Mouse (Mus musculus): ENCODE measurements around the gene Tmem183a. TPM values are rescaled to one million over a fixed set of nuclear protein-coding genes. Genes with fewer than 3 reads are reported as not detected.
A peak's percentile ranks its signal among the peaks of the same experiment; 100 is the strongest.

Tmem183a gene
- polyA plus RNA-seq, 1 experiment from 2014 or later = 93.7 TPM

GRCm38 (mm10) chr1:134333371-134334110 lies 28.2 kb downstream of the Tmem183a start:
- Histone ChIP-seq H3K27me3 (ENCODE audit: control insufficient read depth, insufficient read depth, low read length) (no peaks in the 10 kb centered on the region), H3K4me2 (ENCODE audit: low read depth, low read length) (no peak overlapping the region), H3K9me3 (replicated peaks; ENCODE audit: control insufficient read depth, low read length) (no peaks in the 10 kb centered on the region), H3K4me3 (replicated peaks; ENCODE audit: low read length) (no peak overlapping the region), H3K27ac (ENCODE audit: low read length) (no peak overlapping the region), H3K36me3 (ENCODE audit: control insufficient read depth, insufficient read depth, low read length) (no peaks in the 10 kb centered on the region), H3K4me1 (ENCODE audit: control insufficient read depth, insufficient read depth, low read length) (peaks cover 7% of the 10 kb centered on the region), H3K9ac (ENCODE audit: low read length) (no peak overlapping the region)
- peak; percentile 12; the same call in 1 of the 2 replicates for ATAC-seq (ENCODE audit: insufficient read depth, low FRiP score)
- 88% methylated on average over 9 of the region's 10 CpGs for WGBS

DNA sequence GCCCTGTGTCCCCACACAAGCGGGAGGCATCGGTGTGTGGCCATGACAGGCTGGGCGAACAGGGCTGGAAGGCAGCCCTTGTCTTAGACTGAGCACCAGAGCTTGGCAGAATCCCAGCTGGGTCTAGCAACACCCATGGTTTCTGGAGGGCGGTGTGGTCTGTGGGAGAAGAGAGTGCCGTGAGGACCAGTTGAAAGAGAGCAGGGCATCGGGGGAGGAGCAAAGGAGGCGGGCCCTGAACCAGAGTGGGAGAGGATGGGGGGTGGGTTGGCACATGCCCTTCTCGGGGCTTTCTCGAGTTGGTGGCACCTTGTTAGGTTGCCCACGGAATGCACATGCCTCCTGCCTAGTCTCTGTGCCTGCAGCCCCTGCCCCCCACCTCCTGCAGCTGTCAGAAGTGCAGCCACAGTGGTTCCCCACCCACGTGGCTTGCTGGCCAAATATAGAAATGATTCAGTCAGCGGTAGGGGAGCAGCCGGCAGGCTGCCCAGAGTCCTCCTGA lies 29.0 kb downstream of the Tmem183a start, which contains the start of gene Ppfia4:
Gene Ppfia4, minus strand, starts transcription at position 159 of the 502 bp plus-strand sequence.
- peak within 1 kb of the TSS; percentile 0; the same call in 1 of the 2 replicates for H3K4me2 ChIP-seq (ENCODE audit: low read depth, low read length)
- H3K36me3 ChIP-seq (ENCODE audit: control insufficient read depth, insufficient read depth, low read length) = no peaks in the 10 kb centered on the region
- WGBS = 31% methylated on average over 13 of the region's 13 CpGs
- peaks cover 7% of the 10 kb centered on the region for H3K4me1 ChIP-seq (ENCODE audit: control insufficient read depth, insufficient read depth, low read length)
- no peak within 1 kb of the TSS for H3K27ac ChIP-seq (ENCODE audit: low read length)
- no peaks in the 10 kb centered on the region for H3K27me3 ChIP-seq (ENCODE audit: control insufficient read depth, insufficient read depth, low read length)
- H3K9ac ChIP-seq (ENCODE audit: low read length) = 0 out of 2 replicates have a peak within 1 kb of the TSS, but pooled peaks have one; percentile 38
- no peaks in the 10 kb centered on the region for H3K9me3 ChIP-seq (replicated peaks; ENCODE audit: control insufficient read depth, low read length)
- no peak within 1 kb of the TSS for H3K4me3 ChIP-seq (replicated peaks; ENCODE audit: low read length)
- peak; percentile 81 for ATAC-seq (ENCODE audit: insufficient read depth, low FRiP score)

DNA sequence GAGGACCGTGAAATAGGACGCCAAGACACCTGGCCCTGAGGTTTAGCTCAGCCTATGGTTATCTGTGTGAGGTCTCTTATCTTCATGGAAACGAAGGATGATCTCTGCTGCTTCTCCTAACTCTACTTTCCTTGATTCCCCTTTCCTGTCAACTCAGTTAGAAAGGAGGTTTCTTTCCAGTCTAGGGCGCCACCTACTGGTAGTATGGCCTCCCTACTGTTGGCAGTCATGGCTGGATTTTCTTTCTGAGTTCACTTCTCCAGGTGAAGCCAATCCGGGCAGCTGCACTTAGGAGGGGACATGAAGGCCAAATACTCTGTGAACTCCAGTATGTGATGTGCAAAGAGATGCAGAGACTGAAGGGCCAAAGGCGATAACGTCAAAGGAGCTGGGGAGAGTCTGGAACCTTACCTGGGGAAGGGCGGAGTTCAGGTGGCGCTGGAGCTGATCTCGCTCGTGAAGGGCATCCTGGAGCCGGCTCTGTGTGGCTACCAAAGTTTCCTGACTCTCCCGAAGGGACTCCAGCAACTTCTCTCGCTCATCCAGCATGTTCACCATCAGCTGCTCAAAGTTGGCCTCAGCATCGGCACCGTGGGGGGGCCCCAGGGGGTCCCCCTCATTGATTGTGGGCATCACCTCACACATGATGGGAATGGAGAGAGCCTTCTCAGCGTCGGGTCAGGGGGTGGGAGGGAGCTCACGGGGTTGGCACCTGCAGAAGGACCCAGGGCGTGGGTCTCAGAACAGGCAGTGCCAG lies 29.7 kb downstream of the Tmem183a start:
- Histone ChIP-seq H3K4me3 (replicated peaks; ENCODE audit: low read length) (no peak overlapping the region), H3K36me3 (ENCODE audit: control insufficient read depth, insufficient read depth, low read length) (no peaks in the 10 kb centered on the region), H3K27me3 (ENCODE audit: control insufficient read depth, insufficient read depth, low read length) (no peaks in the 10 kb centered on the region), H3K9ac (ENCODE audit: low read length) (no peak overlapping the region), H3K9me3 (replicated peaks; ENCODE audit: control insufficient read depth, low read length) (no peaks in the 10 kb centered on the region), H3K4me1 (ENCODE audit: control insufficient read depth, insufficient read depth, low read length) (peaks cover 7% of the 10 kb centered on the region), H3K27ac (ENCODE audit: low read length) (no peak overlapping the region), H3K4me2 (ENCODE audit: low read depth, low read length) (no peak overlapping the region)
- WGBS = 55% methylated on average over 20 of the region's 20 CpGs
- ATAC-seq (ENCODE audit: insufficient read depth, low FRiP score) = no peak

GRCm38 (mm10) chr1:134326841-134327346 lies 34.9 kb downstream of the Tmem183a start:
- H3K4me1 ChIP-seq (ENCODE audit: control insufficient read depth, insufficient read depth, low read length) = no peaks in the 10 kb centered on the region
- H3K36me3 ChIP-seq (ENCODE audit: control insufficient read depth, insufficient read depth, low read length) = no peaks in the 10 kb centered on the region
- no peak overlapping the region for H3K4me3 ChIP-seq (replicated peaks; ENCODE audit: low read length)
- no peaks in the 10 kb centered on the region for H3K27me3 ChIP-seq (ENCODE audit: control insufficient read depth, insufficient read depth, low read length)
- no peak overlapping the region for H3K9ac ChIP-seq (ENCODE audit: low read length)
- no peaks in the 10 kb centered on the region for H3K9me3 ChIP-seq (replicated peaks; ENCODE audit: control insufficient read depth, low read length)
- H3K4me2 ChIP-seq (ENCODE audit: low read depth, low read length) = no peak overlapping the region
- H3K27ac ChIP-seq (ENCODE audit: low read length) = no peak overlapping the region
- no peak for ATAC-seq (ENCODE audit: insufficient read depth, low FRiP score)
- 84% methylated on average over 12 of the region's 12 CpGs for WGBS

DNA sequence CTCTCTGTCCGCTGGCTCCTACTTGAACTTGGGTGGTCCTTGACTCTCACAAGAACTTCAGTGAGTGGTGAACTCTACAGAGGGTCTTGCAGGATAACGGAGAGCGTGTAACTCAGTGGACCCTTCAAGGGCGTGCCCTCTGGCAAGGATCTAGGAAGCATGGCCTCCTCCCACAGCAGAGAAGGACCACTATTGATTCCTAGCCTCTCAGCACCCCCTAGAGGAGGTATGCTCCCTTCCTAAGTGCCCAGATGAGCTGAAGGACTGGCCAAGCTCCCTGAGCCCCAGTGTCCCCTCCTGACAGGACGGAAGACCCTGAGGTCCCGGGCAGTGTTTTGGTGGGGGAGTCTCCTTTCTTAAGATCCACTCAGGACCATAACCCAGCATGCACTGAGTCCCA lies 39.2 kb downstream of the Tmem183a start:
- Histone ChIP-seq H3K9me3 (replicated peaks; ENCODE audit: control insufficient read depth, low read length) (no peaks in the 10 kb centered on the region), H3K9ac (ENCODE audit: low read length) (no peak overlapping the region), H3K36me3 (ENCODE audit: control insufficient read depth, insufficient read depth, low read length) (no peaks in the 10 kb centered on the region), H3K4me1 (ENCODE audit: control insufficient read depth, insufficient read depth, low read length) (no peaks in the 10 kb centered on the region), H3K27me3 (ENCODE audit: control insufficient read depth, insufficient read depth, low read length) (no peaks in the 10 kb centered on the region), H3K27ac (ENCODE audit: low read length) (no peak overlapping the region), H3K4me2 (ENCODE audit: low read depth, low read length) (no peak overlapping the region), H3K4me3 (replicated peaks; ENCODE audit: low read length) (no peak overlapping the region)
- no peak for ATAC-seq (ENCODE audit: insufficient read depth, low FRiP score)
- 81% methylated on average over 6 of the region's 6 CpGs for WGBS

- Histone ChIP-seq H3K4me2 (ENCODE audit: low read depth, low read length) (no peak overlapping the region), H3K36me3 (ENCODE audit: control insufficient read depth, insufficient read depth, low read length) (no peaks in the 10 kb centered on the region), H3K9ac (ENCODE audit: low read length) (no peak overlapping the region), H3K4me3 (replicated peaks; ENCODE audit: low read length) (no peak overlapping the region), H3K27me3 (ENCODE audit: control insufficient read depth, insufficient read depth, low read length) (no peaks in the 10 kb centered on the region), H3K9me3 (replicated peaks; ENCODE audit: control insufficient read depth, low read length) (no peaks in the 10 kb centered on the region), H3K4me1 (ENCODE audit: control insufficient read depth, insufficient read depth, low read length) (no peaks in the 10 kb centered on the region), H3K27ac (ENCODE audit: low read length) (no peak overlapping the region)
- ATAC-seq (ENCODE audit: insufficient read depth, low FRiP score) = no peak
- WGBS = 44% methylated on average over 14 of the region's 14 CpGs
Observed at GRCm38 (mm10) chr1:134320691-134321301, 41.0 kb downstream of the Tmem183a start.

DNA sequence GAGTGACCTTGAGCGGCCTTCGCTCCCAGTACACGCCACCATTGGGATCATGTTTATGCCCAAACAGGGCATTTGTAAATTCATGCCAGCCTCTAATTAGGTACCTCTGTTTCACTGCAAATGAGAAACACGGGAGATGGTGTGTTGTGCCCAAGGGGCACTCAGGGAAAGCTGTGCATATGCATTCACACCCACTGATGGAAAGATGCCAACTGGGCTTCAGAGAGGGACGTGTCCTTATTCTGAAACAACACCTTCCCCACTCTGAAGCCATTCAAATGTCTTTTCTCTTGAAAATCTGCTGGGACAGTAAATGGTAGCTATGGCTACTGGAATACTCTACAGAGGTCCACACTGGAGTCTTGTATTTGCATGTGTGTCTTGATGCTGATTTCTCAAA lies 43.5 kb downstream of the Tmem183a start:
- 81% methylated on average over 5 of the region's 5 CpGs for WGBS
- ATAC-seq (ENCODE audit: insufficient read depth, low FRiP score) = no peak
- no peak overlapping the region for H3K9ac ChIP-seq (ENCODE audit: low read length)
- no peaks in the 10 kb centered on the region for H3K9me3 ChIP-seq (replicated peaks; ENCODE audit: control insufficient read depth, low read length)
- no peaks in the 10 kb centered on the region for H3K4me1 ChIP-seq (ENCODE audit: control insufficient read depth, insufficient read depth, low read length)
- H3K27ac ChIP-seq (ENCODE audit: low read length) = no peak overlapping the region
- no peak overlapping the region for H3K4me2 ChIP-seq (ENCODE audit: low read depth, low read length)
- no peak overlapping the region for H3K4me3 ChIP-seq (replicated peaks; ENCODE audit: low read length)
- no peaks in the 10 kb centered on the region for H3K36me3 ChIP-seq (ENCODE audit: control insufficient read depth, insufficient read depth, low read length)
- no peaks in the 10 kb centered on the region for H3K27me3 ChIP-seq (ENCODE audit: control insufficient read depth, insufficient read depth, low read length)

GRCm38 (mm10) chr1:134316361-134316760 lies 45.4 kb downstream of the Tmem183a start:
- Histone ChIP-seq H3K9ac (ENCODE audit: low read length) (no peak overlapping the region), H3K4me3 (replicated peaks; ENCODE audit: low read length) (no peak overlapping the region), H3K4me1 (ENCODE audit: control insufficient read depth, insufficient read depth, low read length) (no peaks in the 10 kb centered on the region), H3K27me3 (ENCODE audit: control insufficient read depth, insufficient read depth, low read length) (no peaks in the 10 kb centered on the region), H3K27ac (ENCODE audit: low read length) (no peak overlapping the region), H3K36me3 (ENCODE audit: control insufficient read depth, insufficient read depth, low read length) (no peaks in the 10 kb centered on the region), H3K4me2 (ENCODE audit: low read depth, low read length) (no peak overlapping the region), H3K9me3 (replicated peaks; ENCODE audit: control insufficient read depth, low read length) (no peaks in the 10 kb centered on the region)
- 80% methylated on average over 9 of the region's 9 CpGs for WGBS
- ATAC-seq (ENCODE audit: insufficient read depth, low FRiP score) = no peak
